Mouse (Mus musculus) brain, embryonic 14.5 days (tissue): ENCODE results near the gene Zcchc24. TPM values are rescaled to one million over a fixed set of nuclear protein-coding genes. Genes with fewer than 3 reads are reported as not detected.

ENCODE experiments used
- DNase-seq: peaks from one replicate; pipeline ENCODE4 v3.0.0-alpha.2; 2011; ENCODE audit warnings: low read depth
- CTCF ChIP-seq: fragments of 200-500 bp; IDR thresholded peaks from 2 replicates; pipeline ENCODE4 v1.5.1; 2012; ENCODE audit warnings: inconsistent platforms, mild to moderate bottlenecking, moderate library complexity, borderline replicate concordance; ENCODE audit not compliant: insufficient read depth, insufficient read length; ENCODE audit errors: extremely low read depth
- POLR2A ChIP-seq: fragments of 200-500 bp; IDR thresholded peaks from 2 replicates; pipeline ENCODE4 v1.6.1; 2012; ENCODE audit warnings: mild to moderate bottlenecking, inconsistent platforms, borderline replicate concordance; ENCODE audit not compliant: poor library complexity, insufficient read depth, insufficient read length, severe bottlenecking; ENCODE audit errors: extremely low read depth
- polyA plus RNA-seq: library from polyadenylated mRNA; depleted of rRNA; stranded (reverse); fragments of >200 nt; gene quantifications from 2 replicates; pipeline ENCODE4 v1.2.3, GENCODE M21; 2012

Gene Zcchc24
- polyA plus RNA-seq, 1 experiment = 19.6 TPM

DNA sequence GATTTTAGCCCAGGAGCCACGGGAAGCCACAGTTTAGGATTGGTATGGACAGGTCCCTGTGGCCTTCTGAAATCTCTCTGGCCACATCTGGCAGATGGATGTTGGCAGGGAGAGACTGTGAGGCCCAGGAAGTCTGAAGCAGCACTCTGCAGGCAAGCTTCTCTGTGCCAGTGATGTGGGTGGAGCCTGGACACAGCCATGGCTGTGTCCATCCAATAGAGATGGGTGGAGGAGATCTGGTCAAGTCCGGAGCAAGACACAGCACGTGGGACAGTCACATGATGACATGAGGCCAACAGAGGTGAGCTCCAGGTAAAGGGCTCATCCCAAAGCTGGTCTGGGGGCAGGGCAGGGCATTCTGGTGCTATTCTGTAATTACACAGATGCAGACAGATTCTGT lies 27.6 kb downstream of the Zcchc24 start:
- no peak for DNase-seq
- no peak for TF ChIP-seq CTCF
- TF ChIP-seq POLR2A = no peak

DNA sequence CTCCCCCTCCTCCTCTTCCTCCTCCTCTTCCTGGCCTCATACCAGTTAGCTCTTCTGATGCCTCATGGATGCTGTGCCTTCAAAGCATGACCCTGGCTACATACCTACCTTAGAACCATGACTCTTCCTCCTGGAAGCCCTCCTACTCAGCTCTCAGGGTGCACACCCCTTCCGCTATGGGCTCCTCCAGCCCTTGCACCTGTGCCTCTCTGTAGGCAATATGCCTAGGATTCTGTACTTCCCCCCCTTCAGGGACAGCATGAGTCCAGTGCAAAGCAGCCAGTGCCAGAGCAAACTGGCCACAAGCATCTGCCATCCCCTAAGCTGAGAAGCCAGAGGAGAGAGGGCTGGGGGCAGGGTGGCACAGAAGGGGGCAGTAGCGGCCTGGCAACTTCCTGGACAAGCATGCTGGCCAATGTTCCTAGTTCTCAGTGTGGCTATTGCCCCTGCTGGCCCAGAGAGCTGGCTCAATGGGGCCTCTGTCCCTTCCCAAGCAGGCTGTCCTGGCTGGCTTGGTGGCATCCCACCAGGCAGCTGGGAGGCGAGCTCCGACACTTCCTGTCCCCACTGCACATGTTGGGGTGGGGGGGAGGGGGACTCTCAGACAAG lies 28.8 kb downstream of the Zcchc24 start:
- DNase-seq = no peak
- TF ChIP-seq POLR2A = no peak
- TF ChIP-seq CTCF = no peak

DNA sequence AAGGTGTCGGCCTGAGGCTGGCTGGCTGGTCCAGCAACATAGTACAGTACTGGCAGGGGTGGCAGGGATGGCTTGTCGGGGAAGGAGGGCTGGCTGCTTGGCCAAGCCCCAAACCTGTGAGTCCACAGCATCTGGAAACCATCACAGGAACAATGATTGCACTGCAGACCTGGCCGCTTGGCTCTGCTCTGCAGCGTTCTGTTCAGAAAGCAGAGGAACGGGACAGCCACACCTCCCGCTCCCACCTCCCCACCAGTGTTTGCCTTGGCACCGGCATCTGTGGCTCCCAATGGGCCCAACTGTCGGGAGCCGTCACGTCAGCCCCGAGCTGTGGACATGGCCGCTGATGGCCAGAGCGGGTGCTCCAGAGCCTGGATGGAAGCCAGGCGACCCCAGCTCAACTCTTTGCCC lies 30.2 kb downstream of the Zcchc24 start:
- TF ChIP-seq POLR2A (no peak), CTCF (no peak)

DNA sequence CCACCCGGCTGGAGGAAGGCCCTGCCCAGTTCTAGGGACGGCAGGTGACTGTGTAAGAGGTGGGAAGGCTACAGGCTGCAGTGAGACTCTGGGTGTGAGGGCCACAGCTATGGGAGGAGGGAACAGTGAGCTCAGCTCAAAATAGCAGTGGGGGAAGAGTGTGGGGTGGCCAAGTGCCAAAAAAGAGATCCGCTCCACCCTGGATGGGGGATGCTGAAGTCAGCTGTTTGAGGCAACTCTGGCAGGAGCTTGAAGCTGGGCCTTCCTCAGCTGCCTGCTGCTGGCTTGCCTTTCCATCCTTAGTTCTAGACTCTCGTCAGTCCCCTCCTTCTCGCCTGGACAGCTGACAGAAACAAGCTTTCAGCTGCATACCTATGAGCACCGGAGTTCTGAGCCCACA lies 32.2 kb downstream of the Zcchc24 start:
- peak; percentile 74 for DNase-seq
- TF ChIP-seq CTCF (no peak), POLR2A (no peak)

More for the DNA sequence above, 30.2 kb downstream of the Zcchc24 start:
- peak; percentile 38 for DNase-seq

DNA sequence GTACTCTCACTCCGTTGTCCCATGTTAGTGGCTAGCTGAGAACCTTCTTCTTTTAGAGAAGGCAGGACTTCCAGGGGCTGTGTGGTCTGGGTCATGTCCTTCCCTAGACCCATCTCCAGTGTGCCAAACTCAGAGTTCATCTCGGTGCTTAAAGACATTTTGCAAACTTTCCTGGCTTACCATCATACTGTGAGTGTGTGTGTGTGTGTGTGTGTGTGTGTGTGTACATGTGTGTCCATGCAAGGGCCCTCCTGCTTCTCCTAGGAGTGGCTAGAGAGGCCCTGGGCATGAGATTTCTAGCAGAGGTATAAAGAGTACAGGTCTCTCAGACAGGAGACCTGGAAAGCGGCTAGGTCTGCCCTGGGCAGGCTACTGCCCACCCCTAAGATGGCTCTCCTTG lies 32.7 kb downstream of the Zcchc24 start:
- TF ChIP-seq CTCF (no peak), POLR2A (no peak)
- DNase-seq = no peak

GRCm38 (mm10) chr14:25734736-25735716 lies 33.8 kb downstream of the Zcchc24 start:
- TF ChIP-seq POLR2A (no peak), CTCF (no peak)
- DNase-seq = peak; percentile 74

- DNase-seq = no peak
- TF ChIP-seq CTCF = no peak
- no peak for TF ChIP-seq POLR2A
Observed at GRCm38 (mm10) chr14:25727149-25727510, 41.7 kb downstream of the Zcchc24 start.

DNA sequence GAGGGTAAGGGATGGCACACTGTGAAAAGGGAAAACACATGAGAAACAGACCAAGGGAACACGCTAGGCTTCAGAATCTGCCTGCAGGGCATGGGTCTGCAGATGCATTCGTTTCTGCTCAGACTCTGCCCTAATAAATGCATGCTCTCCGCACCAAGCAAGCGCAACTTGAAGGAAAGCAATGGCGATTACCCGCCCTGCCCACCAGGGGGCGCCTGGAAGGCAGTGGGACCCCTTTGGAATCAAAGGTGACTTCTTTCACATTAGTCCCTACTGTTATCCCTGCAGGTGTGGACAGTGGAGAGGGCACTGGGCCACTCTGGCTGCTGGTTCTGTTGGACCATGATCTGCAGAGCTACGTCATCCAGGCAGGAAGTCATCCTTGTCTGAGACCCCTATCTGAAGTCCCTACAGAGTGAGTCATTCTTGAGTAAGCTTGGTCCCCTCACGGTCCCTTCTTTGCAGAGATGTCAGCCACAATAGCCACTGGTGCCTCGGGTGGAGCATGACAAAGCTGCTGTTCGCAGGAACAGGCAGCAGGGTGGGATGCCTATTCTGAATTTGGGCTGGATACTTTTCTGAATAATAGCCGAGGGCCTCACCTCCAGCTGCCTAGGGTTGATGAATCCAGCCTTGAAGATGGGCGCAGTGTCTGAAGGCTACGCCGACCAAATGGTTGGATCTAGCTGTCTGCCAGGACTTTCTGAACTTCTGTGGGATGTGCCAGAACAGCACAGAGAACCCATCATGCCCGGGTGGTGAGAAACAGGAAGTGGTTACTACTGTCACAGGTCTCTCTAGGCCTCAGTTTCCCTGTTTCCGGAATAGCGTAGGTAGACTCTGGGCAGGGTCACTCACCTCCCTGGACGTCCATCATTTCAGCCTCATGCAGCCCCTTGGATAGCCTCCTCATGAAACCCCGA lies 42.4 kb downstream of the Zcchc24 start:
- DNase-seq = peak; percentile 65
- TF ChIP-seq CTCF (peak; percentile 89), POLR2A (no peak)

- TF ChIP-seq POLR2A (no peak), CTCF (no peak)
- no peak for DNase-seq
Observed at GRCm38 (mm10) chr14:25725690-25726089, 43.1 kb downstream of the Zcchc24 start.

DNA sequence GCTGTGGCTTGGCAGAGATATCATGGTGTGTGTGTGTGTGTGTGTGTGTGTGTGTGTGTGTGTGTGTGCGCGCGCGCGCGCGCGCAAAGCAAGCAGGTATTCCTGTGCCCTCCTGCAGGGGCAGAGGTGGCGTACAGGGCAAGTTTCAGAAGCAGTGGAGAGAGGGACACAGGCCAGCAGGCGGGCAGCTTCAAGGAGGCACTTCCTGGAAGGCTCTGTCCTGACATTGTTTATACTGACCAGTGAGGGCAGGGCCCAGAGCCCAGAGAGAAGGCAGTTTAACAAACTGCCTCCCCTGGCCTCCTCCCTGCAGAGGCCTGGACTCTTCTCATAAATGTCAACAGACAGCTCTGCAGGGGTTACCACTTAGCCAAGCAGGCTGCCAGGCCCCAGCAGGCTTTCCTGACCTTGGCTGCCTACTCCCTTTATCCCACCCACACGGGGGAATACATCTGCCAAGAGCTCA lies 43.8 kb downstream of the Zcchc24 start:
- DNase-seq = no peak
- TF ChIP-seq POLR2A (no peak), CTCF (no peak)

DNA sequence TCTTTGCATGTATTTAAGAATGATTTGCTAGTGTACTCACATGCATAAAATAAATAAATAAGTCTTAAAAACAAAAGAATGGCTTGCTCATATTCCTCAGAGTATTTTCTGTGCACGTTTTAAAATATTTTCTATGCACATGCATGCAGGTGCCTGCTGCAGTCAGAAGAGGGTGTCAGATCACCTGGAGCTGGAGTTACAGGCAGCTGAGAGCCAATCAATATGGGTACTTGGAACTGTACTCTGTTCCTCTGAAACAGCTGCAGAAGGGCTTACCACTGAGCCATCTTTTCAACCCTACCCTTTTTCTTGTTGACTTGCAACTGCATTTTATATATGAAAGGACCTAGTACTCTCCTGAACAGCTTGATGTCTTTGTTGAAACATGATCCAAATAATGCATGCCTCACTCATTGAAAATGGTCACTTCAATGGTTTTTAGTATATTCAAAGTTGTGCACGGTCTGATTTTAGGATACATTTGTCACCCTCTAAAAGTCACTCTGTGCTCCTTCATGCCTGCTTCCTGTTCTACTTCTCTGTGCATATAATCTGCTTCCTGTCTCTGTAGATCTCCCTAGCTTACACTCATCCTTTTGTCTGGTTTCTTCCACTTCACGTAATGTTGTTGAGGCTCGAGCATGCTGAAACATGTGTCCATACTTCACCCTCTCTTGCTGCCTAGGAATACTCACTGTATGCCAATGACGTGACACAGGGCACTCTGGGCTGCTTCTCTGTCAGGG lies 47.7 kb downstream of the Zcchc24 start:
- DNase-seq = no peak
- TF ChIP-seq CTCF (no peak), POLR2A (no peak)
